Mouse (Mus musculus) adrenal gland, adult 8-10 months (tissue): ENCODE results near the gene Aldob. TPM values are rescaled to one million over a fixed set of nuclear protein-coding genes. Genes with fewer than 3 reads are reported as not detected.
"Not testable (repeated sequence)": the region's sequence is repeated elsewhere in the genome, so short reads cannot be mapped to it uniquely, and the experiment has no call there.

Experiments used
- DNase-seq: peaks from one replicate; pipeline ENCODE4 v3.0.0; 2022
- total RNA-seq, 4 experiments: library from RNA; stranded (reverse); gene quantifications; 2 replicates each; pipeline ENCODE4 v1.2.4; 2022

The Aldob gene
- total RNA-seq, 4 experiments from 2014 or later: 0.15 to 1.3 (median 0.56) TPM

DNA sequence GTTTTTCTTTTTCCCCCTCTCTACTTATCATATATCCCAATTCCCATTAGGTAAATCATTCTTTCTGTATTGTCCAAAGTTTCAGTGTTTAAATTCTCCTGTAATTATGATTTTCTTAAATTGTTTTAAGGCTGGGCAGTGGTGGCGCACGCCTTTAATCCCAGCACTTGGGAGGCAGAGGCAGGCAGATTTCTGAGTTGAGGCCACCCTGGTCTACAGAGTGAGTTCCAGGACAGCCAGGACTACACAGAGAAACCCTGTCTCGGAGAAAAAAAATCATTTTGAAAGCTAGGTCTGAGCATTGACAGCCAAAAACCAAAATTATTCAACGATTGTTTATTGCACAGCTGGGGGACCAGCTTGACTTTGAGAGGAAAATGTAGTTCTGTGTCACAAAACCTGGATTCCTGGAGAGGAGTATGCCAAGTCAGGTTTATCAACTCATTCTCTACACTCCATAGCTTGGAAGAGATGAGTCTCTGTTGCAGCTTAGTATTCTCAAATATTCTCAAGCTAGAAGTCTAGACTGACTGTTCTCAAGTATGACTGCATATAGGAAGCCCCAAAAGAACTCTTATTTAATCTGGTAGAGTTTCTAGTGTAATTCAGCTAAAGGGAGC, 13.6 kb downstream of the Aldob start:
- no peak for DNase-seq

DNA sequence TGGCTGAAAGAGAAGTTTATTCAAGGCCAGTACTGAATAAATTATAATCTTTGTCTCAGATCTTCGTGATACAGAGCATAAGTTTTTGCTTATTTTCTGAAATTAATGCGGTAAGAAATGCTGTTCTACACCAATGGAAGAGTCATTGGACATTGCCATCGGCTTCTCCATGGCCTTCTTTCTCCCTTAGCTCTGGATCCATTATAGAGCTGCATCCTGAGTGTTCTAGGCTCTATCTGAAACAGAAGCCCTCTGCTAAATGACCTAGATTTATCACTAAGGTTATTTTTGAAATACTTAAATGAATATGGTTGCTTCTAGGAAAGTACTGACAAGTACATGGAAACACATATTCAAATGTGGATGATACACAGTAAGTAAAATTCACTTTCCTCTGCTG, 14.3 kb downstream of the Aldob start:
- no peak for DNase-seq

DNA sequence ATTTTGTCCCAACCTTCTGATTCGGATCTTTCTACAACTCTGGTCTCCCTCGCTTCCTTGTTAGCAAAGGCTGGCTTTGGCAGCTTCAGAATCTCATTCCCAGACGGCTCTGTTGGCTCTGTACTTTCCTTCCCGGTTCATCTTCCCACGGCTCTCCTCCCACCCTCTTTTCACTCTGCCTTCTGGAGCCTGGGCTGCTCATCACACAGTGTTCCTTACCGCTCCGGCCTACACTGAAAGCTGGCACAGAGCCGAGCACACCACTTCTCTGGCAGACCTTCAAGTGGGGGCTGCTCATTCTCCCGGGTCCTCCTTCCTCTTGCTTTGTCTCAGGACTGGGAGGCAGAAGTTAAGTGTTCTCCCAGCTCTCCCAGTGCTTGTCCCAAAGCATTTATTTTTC, 26.8 kb downstream of the Aldob start:
- DNase-seq: no peak

DNA sequence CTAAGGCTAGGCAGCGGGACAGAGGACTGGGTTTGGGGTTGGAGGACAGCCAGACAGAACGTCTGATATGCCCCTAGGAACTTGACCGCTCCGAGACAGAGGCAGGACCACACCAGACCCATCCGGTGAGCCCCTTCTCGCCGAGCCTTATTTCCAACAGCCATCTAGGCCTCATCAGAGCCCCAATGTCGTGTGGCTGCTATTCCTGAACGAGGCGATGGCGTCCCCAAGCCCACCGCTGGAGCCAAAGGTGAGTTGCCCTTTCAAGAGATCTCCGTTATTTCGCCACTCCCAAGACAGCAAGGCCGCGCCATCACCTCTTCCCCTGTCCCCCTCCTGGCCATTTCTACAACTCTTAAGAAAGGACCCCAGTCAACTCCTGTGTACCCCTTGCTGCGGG, 28.0 kb downstream of the Aldob start:
- no peak for DNase-seq

DNA sequence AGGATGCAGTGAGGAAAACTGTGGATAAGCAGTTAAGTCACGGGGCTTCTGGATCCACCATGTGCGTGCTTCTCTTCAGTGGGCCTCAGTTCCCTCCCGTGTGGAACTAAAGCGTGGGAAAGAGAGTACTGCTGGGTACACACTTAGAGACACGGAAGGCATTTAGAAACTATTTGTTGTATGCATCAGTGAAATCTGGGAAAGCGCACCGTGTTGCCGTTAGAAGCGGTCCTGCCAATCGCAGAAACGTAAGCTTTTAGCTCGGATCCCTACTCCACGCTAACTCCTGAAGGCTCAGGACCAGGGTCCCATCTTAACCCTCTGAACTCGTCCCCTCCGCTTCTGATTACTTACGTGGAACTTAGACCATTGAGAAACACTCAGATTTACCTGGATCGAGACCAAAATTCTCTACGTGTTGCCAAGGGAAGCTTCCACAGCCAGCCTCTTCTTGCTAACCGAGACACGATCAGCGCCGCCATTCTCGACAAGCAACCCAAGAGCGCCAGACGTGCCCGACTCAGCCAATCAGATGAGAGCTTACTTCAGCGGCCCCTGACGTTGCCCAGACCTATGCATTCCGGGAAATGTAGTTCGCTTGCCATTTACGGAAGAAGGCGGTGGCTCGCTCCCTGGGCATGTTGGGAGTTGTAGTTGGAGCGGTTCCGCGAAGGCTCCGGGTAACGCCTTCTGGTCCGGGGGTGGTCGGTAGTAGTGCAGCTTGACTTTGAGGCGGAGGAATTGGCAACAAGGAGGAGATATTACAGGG, 28.6 kb downstream of the Aldob start, which contains the start of the genes Mrpl50 and Zfp189:
Gene Mrpl50, minus strand, starts transcription at position 522 of the 769 bp plus-strand sequence.
Gene Zfp189, plus strand, starts transcription at position 605 of the 769 bp plus-strand sequence.
- DNase-seq: peak; percentile 95

- no peak for DNase-seq
These were observed 29.9 kb downstream of the Aldob start for GRCm38 (mm10) chr4:49519476-49519875.

DNA sequence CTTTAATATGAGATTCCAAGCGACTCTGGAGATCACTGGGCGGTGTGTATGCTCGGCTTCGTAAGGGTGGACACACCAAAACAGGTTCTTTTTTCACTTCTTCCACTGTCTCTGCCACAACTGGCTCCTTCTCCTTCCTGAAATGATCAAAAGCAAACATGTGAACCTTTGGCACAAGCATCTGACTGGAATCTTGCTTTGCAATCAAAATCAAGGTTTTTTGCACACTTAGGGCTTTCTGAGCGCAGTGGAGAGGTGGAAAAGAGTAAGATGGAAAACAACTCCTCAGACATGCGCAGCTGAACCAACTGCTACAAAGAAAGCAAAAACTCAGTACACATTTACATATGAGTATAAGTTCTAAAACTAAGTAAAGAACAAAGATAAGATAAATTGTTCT, 34.9 kb downstream of the Aldob start:
- DNase-seq: no peak

GRCm38 (mm10) chr4:49512636-49513035, 36.7 kb downstream of the Aldob start:
- DNase-seq: no peak

- DNase-seq: not testable (repeated sequence)
These were observed 39.0 kb downstream of the Aldob start for GRCm38 (mm10) chr4:49510236-49510835.

DNA sequence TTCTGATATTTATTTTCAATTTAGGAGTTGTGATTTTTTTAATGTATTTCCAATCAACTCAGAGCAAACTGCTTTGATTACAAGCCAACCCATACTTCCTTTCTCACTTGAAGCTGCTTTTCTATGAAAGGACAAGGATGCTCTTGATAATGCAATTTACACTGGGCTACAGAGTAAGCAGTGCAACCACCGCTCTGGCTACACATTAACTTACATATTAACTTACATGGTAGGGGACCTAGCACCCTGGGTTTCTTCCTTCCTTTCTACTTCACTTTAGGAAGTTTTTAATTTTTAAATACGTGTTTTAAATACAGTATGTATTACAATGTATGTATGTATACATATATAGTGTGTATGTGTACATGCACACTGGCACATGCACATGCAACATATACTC, 40.2 kb downstream of the Aldob start:
- no peak for DNase-seq

DNA sequence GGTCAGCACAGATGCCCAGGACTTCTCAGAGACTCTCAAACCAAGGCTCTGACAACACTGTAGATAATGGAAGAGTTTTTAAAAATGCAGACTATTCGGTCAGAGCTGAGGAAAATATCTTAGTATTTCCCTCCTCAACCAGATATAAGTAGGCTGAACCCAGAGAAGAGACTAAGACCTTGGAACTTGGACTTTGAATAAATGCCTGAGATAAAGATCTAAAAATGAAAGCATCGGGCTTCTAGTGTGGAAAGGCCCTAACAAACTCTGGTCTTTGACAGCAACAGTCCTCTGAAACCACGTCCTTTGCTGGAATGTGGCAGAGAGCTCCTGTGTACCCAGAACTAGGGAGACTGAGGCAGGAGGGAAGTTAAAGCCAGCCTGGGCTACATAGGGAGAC, 43.0 kb downstream of the Aldob start, which contains the start of gene Baat:
Gene Baat, minus strand, starts transcription at position 172 of the 400 bp plus-strand sequence.
- no peak for DNase-seq

DNA sequence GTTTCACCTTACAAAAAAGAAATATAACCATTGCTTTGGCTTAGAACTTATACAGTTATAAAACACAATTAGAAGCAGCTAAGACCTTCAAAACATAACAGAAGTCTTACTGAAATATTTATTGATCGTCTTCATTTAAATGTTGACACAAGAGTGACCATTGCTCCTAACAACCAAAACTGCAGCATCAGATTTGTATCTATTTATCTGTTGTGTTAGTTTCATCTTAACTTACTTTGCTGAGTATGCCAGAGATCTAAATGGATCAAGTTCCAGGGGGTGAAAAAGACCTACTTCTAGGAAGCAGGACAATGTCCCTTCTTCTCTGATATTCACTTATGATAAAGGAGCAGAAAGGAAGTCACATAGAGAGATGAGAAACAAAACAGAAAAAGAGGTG, 45.8 kb downstream of the Aldob start:
- DNase-seq: no peak

Other genes starting within 250 kb of the Aldob start
- gene Acnat2, start 141.4 kb downstream of the Aldob start, total RNA-seq: under 1 TPM in 1 of 4 experiments, not detected in 3; 0.52 TPM
- 1 to 10 TPM; 1.5 to 2.5 (median 2.2) TPM for gene Acnat1, start 75.6 kb downstream of the Aldob start, total RNA-seq
- under 1 TPM in 2 of 4 experiments, not detected in 2; 0.12 to 0.21 TPM for gene Baat, start 43.0 kb downstream of the Aldob start, total RNA-seq
- 10 to 100 TPM; 37.9 to 46.9 (median 40.0) TPM for gene Mrpl50, start 28.5 kb downstream of the Aldob start, total RNA-seq
- gene Zfp189, start 28.4 kb downstream of the Aldob start, total RNA-seq: 1 to 10 TPM; 6.2 to 7.7 (median 6.2) TPM
- gene Tmem246, start 48.3 kb upstream of the Aldob start, total RNA-seq: 10 to 100 TPM in 2 of 4 experiments, 1 to 10 TPM in 2; 9.4 to 13.0 (median 10.4) TPM
- gene Rnf20, start 82.5 kb upstream of the Aldob start, total RNA-seq: 10 to 100 TPM; 49.8 to 70.1 (median 61.7) TPM
- not detected for gene Ppp3r2, start 132.5 kb upstream of the Aldob start, total RNA-seq